Mouse (Mus musculus) stomach, postnatal 0 days (tissue): ENCODE measurements at regions not wholly inside any gene's neighbourhood (a gene's known extent, or its start where the extent isn't known, plus 50 kb on each side); places are given as distances from the start of the nearest gene placed in this dataset.

ENCODE experiments used
- ATAC-seq: fragments of 200-750 bp; cut with Nextera tagmentation; 2 replicates; pipeline ENCODE4 v1.8.0; 2017; ENCODE audit not compliant: low FRiP score, low TSS enrichment
- DNase-seq: peaks from one replicate; pipeline ENCODE4 v3.0.0-alpha.2; 2016; ENCODE audit warnings: low spot score
- H3K27ac ChIP-seq: fragments of 300-500 bp; sonication (generic); replicated peaks from 2 replicates; pipeline ENCODE4 v1.5.1; 2014; ENCODE audit warnings: mild to moderate bottlenecking, control low read depth
- H3K27me3 ChIP-seq: fragments of 300-500 bp; sonication (generic); 2 replicates; pipeline ENCODE4 v1.6.1; 2014; ENCODE audit warnings: low read length; ENCODE audit not compliant: control insufficient read depth, insufficient read depth
- H3K36me3 ChIP-seq: fragments of 300-500 bp; sonication (generic); 2 replicates; pipeline ENCODE4 v1.6.1; 2014; ENCODE audit warnings: low read length, mixed read lengths; ENCODE audit not compliant: control insufficient read depth, insufficient read depth
- H3K4me1 ChIP-seq: fragments of 300-500 bp; sonication (generic); replicated peaks from 2 replicates; pipeline ENCODE4 v1.6.1; 2014; ENCODE audit warnings: antibody characterized with exemption; ENCODE audit not compliant: control insufficient read depth, insufficient read depth
- H3K4me2 ChIP-seq: fragments of 300-500 bp; sonication (generic); replicated peaks from 2 replicates; pipeline ENCODE4 v1.6.1; 2014; ENCODE audit warnings: low read depth, mild to moderate bottlenecking, control low read depth, moderate library complexity
- H3K4me3 ChIP-seq: fragments of 300-500 bp; sonication (generic); 2 replicates; pipeline ENCODE4 v1.5.1; 2014; ENCODE audit warnings: low read depth, low read length, control low read depth
- H3K9ac ChIP-seq: fragments of 300-500 bp; sonication (generic); 2 replicates; pipeline ENCODE4 v1.6.1; 2014; ENCODE audit warnings: mild to moderate bottlenecking, low read length, control low read depth, mixed read lengths
- H3K9me3 ChIP-seq: fragments of 300-500 bp; sonication (generic); 2 replicates; pipeline ENCODE4 v1.6.1; 2016; ENCODE audit warnings: low read length; ENCODE audit not compliant: control insufficient read depth
- CTCF ChIP-seq: IDR thresholded peaks from 2 replicates; pipeline ENCODE4 v1.5.1; 2016; ENCODE audit warnings: antibody characterized with exemption, low read depth, mild to moderate bottlenecking, moderate library complexity
- EP300 ChIP-seq: optimal IDR thresholded peaks from 2 replicates; pipeline ENCODE3; 2016; ENCODE audit warnings: antibody characterized with exemption
- WGBS: fragments of 180-500 bp; shearing (Covaris S2); extraction: QIAGEN DNeasy Blood & Tissue Kit; methylation state at CpG from one replicate; pipeline ENCODE4 v1.1.7; 2014; 5-methylcytosine and 5-hydroxymethylcytosine counted together

DNA sequence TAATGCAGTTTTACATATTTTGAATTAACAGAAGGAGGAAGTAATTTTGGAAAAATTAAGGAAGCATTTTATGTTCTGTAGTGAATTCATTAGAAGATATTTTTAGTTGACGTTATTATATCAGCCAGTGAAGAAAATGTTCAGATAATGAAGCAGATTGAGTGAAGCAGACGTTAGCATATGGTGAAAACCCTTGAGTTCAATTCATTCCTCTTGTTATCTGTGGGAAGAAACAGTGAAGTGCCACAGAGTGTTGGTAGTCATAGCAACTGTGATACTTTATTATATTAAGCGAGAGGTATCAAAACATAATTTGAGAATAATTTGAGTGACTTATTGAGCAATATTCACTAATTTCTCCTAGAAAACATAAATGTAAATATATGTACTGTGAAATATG lies 796.9 kb downstream of the Slitrk6 start:
- WGBS, result 74% methylated on average over 3 of the region's 3 CpGs
- no peaks in the 10 kb centered on the region for H3K9me3 ChIP-seq
- H3K36me3 ChIP-seq, result no peaks in the 10 kb centered on the region
- H3K4me1 ChIP-seq, result no peaks in the 10 kb centered on the region
- H3K27ac ChIP-seq, result no peak overlapping the region
- DNase-seq (no peak), ATAC-seq (no peak)
- no peak overlapping the region for H3K9ac ChIP-seq
- H3K4me2 ChIP-seq, result no peak overlapping the region
- no peak overlapping the region for H3K4me3 ChIP-seq
- TF ChIP-seq EP300, result no peak
- H3K27me3 ChIP-seq, result no peaks in the 10 kb centered on the region

DNA sequence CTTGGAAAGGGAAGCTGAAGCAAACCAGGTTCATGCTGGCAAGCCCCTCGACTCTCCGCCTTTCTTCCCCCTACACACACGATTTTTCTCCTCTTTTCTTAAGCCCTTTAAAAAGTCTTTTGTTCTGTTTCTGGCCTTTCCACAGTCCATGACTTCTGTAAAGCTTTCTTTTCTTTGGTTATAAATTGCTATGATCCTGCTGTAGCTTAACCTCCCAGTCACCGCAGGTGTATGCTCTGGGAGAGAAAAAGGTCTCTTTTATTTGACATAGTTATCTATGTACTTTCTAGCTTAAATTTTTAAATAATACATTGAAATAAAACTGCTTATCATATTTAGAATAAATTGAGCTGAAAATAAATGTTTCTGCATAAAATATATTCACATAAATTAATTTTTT lies 813.0 kb downstream of the Slitrk6 start:
- Histone ChIP-seq H3K9me3 (no peaks in the 10 kb centered on the region), H3K36me3 (no peaks in the 10 kb centered on the region), H3K4me1 (no peaks in the 10 kb centered on the region), H3K4me2 (no peak overlapping the region), H3K27me3 (no peaks in the 10 kb centered on the region), H3K27ac (no peak overlapping the region), H3K9ac (no peak overlapping the region), H3K4me3 (no peak overlapping the region)
- TF ChIP-seq EP300, result no peak
- TF ChIP-seq CTCF, result no peak
- WGBS, result 69% methylated on average over 4 of the region's 4 CpGs
- no peak for ATAC-seq
- DNase-seq, result no peak

DNA sequence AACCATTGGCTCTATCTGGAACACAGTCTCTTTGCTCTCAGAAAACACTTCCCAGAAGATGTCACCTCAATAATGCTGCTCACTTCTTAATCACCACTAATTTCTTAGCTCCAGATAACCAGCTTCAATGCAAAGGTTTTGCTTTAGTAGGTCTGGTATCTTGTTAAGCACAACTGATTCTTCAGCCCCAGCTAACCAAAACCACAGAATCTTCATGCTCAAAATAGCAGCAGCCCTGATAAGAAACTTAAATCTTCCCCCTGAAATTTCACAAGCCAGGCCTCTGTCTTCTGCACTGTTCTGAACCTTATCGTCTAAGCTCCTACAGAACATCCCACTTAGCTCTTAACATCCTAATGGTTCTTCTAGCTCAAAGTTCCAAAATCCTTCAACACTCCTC lies 813.8 kb downstream of the Slitrk6 start:
- Histone ChIP-seq H3K36me3 (no peaks in the 10 kb centered on the region), H3K9me3 (no peaks in the 10 kb centered on the region), H3K27me3 (no peaks in the 10 kb centered on the region), H3K4me3 (no peak overlapping the region), H3K9ac (no peak overlapping the region), H3K27ac (no peak overlapping the region), H3K4me2 (no peak overlapping the region), H3K4me1 (no peaks in the 10 kb centered on the region)
- no peak for DNase-seq
- no peak for TF ChIP-seq CTCF
- no peak for TF ChIP-seq EP300
- ATAC-seq, result no peak
- WGBS, result 86% methylated on average over 1 of the region's 1 CpGs

DNA sequence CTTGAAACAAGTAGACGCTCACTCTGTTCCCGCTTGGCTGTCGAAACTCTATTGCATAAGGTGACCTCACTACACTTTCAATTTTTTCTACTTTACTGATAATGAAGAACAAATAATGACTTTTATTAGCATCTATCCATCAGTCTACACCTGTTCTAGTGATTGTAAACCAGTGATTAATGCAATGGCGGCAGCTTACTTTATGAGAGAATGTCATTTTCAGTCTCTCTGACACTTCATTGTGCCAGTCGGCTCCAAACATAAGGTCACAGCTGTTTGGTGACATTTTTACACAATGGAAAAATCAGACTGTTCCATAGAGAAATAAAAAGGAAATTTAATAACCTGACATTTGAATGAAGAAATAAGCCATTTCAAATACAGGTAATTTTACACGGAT lies 817.5 kb downstream of the Slitrk6 start:
- 80% methylated on average over 6 of the region's 6 CpGs for WGBS
- no peaks in the 10 kb centered on the region for H3K4me1 ChIP-seq
- ATAC-seq (no peak), DNase-seq (no peak)
- no peaks in the 10 kb centered on the region for H3K36me3 ChIP-seq
- no peak overlapping the region for H3K27ac ChIP-seq
- no peak overlapping the region for H3K9ac ChIP-seq
- H3K4me2 ChIP-seq, result no peak overlapping the region
- H3K27me3 ChIP-seq, result no peaks in the 10 kb centered on the region
- H3K9me3 ChIP-seq, result no peaks in the 10 kb centered on the region
- H3K4me3 ChIP-seq, result no peak overlapping the region
- TF ChIP-seq CTCF (no peak), EP300 (no peak)

DNA sequence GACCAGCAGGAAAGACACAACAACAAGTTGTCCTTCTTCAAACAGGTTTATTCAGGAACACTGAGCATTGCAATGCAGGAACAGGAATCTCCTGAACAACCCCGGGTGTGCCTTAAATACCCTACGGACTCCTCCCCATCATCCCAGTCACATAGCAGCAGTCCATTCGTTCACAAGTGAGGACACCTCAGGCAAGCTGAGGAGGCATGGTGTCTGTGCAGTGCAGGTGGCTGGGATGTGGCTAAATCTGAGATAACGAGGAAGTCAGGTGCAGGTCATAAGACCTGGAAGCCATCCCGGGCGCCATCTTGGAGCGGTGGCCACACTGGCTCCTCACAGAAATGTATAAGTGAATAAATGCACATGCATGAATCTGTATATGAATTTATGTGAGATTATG lies 826.0 kb downstream of the Slitrk6 start:
- WGBS, result 91% methylated on average over 7 of the region's 7 CpGs
- H3K36me3 ChIP-seq, result no peaks in the 10 kb centered on the region

DNA sequence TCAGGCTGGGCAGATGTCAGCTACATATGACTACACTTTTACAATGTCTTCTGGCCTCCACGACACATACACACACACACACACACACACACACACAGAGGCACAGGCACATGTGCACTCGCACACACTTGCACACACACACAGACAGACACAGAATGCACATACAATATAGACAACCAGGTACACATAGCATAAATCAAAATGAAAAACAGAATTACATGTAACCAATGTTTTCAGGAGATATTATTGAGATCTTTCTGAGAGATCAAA lies 863.1 kb downstream of the Slitrk6 start:
- ATAC-seq (no peak), DNase-seq (no peak)
- no peak for TF ChIP-seq EP300
- TF ChIP-seq CTCF, result no peak
- Histone ChIP-seq H3K27ac (no peak overlapping the region), H3K4me2 (no peak overlapping the region), H3K4me3 (no peak overlapping the region), H3K9ac (no peak overlapping the region), H3K27me3 (no peaks in the 10 kb centered on the region), H3K4me1 (no peaks in the 10 kb centered on the region), H3K36me3 (no peaks in the 10 kb centered on the region), H3K9me3 (no peaks in the 10 kb centered on the region)
- WGBS, result 73% methylated on average over 2 of the region's 2 CpGs

More for the DNA sequence above, 826.0 kb downstream of the Slitrk6 start:
- TF ChIP-seq CTCF (no peak), EP300 (no peak)
- H3K4me1 ChIP-seq, result no peaks in the 10 kb centered on the region
- DNase-seq, result no peak
- H3K4me3 ChIP-seq, result no peak overlapping the region
- H3K9ac ChIP-seq, result no peak overlapping the region
- H3K4me2 ChIP-seq, result no peak overlapping the region
- H3K9me3 ChIP-seq, result no peaks in the 10 kb centered on the region
- H3K27ac ChIP-seq, result no peak overlapping the region
- ATAC-seq, result no peak
- no peaks in the 10 kb centered on the region for H3K27me3 ChIP-seq
